Mouse (Mus musculus) lung, postnatal 0 days (tissue): ENCODE data around the gene Pars2.

Source experiments
- CTCF ChIP-seq: IDR thresholded peaks from 2 replicates; pipeline ENCODE4 v1.5.1; 2016; ENCODE audit warnings: antibody characterized with exemption, mild to moderate bottlenecking
- EP300 ChIP-seq: IDR thresholded peaks from 2 replicates; pipeline ENCODE4 v1.6.1; 2016; ENCODE audit warnings: antibody characterized with exemption, mild to moderate bottlenecking, control low read depth

DNA sequence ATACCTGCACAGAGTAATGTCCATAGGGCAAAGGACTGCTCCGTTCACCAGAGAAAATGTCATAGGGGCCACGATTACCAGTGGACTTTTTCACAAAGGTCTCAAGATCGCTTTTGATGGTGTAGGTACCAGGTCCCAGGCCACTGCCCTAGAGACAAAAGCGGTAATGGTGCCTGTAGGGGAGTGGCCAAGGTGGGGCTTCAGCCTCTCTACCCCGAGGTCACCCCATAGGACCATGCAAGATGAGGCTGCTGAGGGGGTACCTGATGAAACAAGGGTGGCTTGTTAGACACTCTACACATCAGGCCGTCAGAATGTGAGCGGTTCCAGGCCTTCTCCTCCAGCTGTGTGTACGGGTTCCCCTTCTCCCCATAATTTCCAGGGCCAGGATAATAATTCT lies 37.8 kb upstream of the Pars2 start:
- no peak for TF ChIP-seq CTCF
- TF ChIP-seq EP300 = no peak
